Mouse (Mus musculus) neural tube, embryonic 14.5 days (tissue): ENCODE measurements around the gene Meiob. TPM values are rescaled to one million over a fixed set of nuclear protein-coding genes. Genes with fewer than 3 reads are reported as not detected.

ENCODE experiments used
- ATAC-seq: fragments of 200-750 bp; cut with Nextera tagmentation; 2 replicates; pipeline ENCODE4 v1.8.0; 2017; ENCODE audit warnings: low read depth, mild to moderate bottlenecking, moderate TSS enrichment, moderate library complexity
- H3K27ac ChIP-seq: fragments of 300-500 bp; sonication (generic); 2 replicates; pipeline ENCODE4 v1.5.1; 2014; ENCODE audit warnings: low read depth, mild to moderate bottlenecking, control low read depth, low read length, moderate library complexity, mixed read lengths
- H3K27me3 ChIP-seq: fragments of 300-500 bp; sonication (generic); 2 replicates; pipeline ENCODE4 v1.6.1; 2014; ENCODE audit warnings: low read length; ENCODE audit not compliant: control insufficient read depth, insufficient read depth
- H3K36me3 ChIP-seq: fragments of 300-500 bp; sonication (generic); 2 replicates; pipeline ENCODE4 v1.6.1; 2014; ENCODE audit warnings: low read length, mixed read lengths; ENCODE audit not compliant: control insufficient read depth, insufficient read depth
- H3K4me1 ChIP-seq: fragments of 300-500 bp; sonication (generic); 2 replicates; pipeline ENCODE4 v1.6.1; 2014; ENCODE audit warnings: low read length; ENCODE audit not compliant: control insufficient read depth, insufficient read depth
- H3K4me2 ChIP-seq: fragments of 300-500 bp; sonication (generic); 2 replicates; pipeline ENCODE4 v1.6.1; 2014; ENCODE audit warnings: mild to moderate bottlenecking, low read depth, low read length, control low read depth
- H3K4me3 ChIP-seq: fragments of 300-500 bp; sonication (generic); 2 replicates; pipeline ENCODE4 v1.5.1; 2014; ENCODE audit warnings: low read depth, low read length, control low read depth, mixed read lengths
- H3K9ac ChIP-seq: fragments of 300-500 bp; sonication (generic); replicated peaks from 2 replicates; pipeline ENCODE4 v1.6.1; 2014; ENCODE audit warnings: low read depth, mild to moderate bottlenecking, control low read depth, low read length, mixed read lengths
- H3K9me3 ChIP-seq: fragments of 300-500 bp; sonication (generic); 2 replicates; pipeline ENCODE4 v1.6.1; 2016; ENCODE audit warnings: low read length; ENCODE audit not compliant: control insufficient read depth
- WGBS: fragments of 180-500 bp; shearing (Covaris S2); extraction: QIAGEN DNeasy Blood & Tissue Kit; methylation state at CpG from one replicate; pipeline ENCODE4 v1.1.7; 2014; 5-methylcytosine and 5-hydroxymethylcytosine counted together
- polyA plus RNA-seq: library from polyadenylated mRNA; unstranded; fragments of >200 nt; fragmentation: Nextera tagmentation; extraction: Ambion mirVana; gene quantifications from 2 replicates; pipeline ENCODE4 v1.2.1, GENCODE M21; 2014

The Meiob gene
- polyA plus RNA-seq, 1 experiment from 2014 or later = not detected

- Histone ChIP-seq H3K9me3 (no peaks in the 10 kb centered on the region), H3K4me2 (peak within 1 kb of the TSS; percentile 94), H3K4me1 (peaks cover 16% of the 10 kb centered on the region), H3K36me3 (peaks cover 26% of the 10 kb centered on the region), H3K9ac (peak within 1 kb of the TSS; percentile 82), H3K4me3 (peak within 1 kb of the TSS; percentile 89), H3K27me3 (no peaks in the 10 kb centered on the region), H3K27ac (peak within 1 kb of the TSS; percentile 62)
- WGBS = under 1% methylated on average over 69 of the region's 69 CpGs
- peak; percentile 97 for ATAC-seq
Observed at GRCm38 (mm10) chr17:24886134-24886931, 82.2 kb downstream of the Meiob start, which contains the start of the genes Nubp2 and Spsb3. Nubp2 (minus strand) TSS chr17:24886349. Spsb3 (plus strand) TSS chr17:24886643.

GRCm38 (mm10) chr17:24886932-24887271 is 82.8 kb downstream of the Meiob start:
- under 1% methylated on average over 18 of the region's 18 CpGs for WGBS
- ATAC-seq = no peak; the same call in none of the 2 replicates
- peaks cover 16% of the 10 kb centered on the region for H3K4me1 ChIP-seq

GRCm38 (mm10) chr17:24887291-24888080 is 83.4 kb downstream of the Meiob start:
- 65% methylated on average over 18 of the region's 18 CpGs for WGBS
- Histone ChIP-seq H3K36me3 (peaks cover 37% of the 10 kb centered on the region), H3K4me2 (peak overlapping the region; percentile 86), H3K9ac (peak overlapping the region; percentile 82), H3K27ac (no peak overlapping the region), H3K4me3 (peak overlapping the region; percentile 89), H3K9me3 (no peaks in the 10 kb centered on the region), H3K4me1 (peaks cover 16% of the 10 kb centered on the region), H3K27me3 (no peaks in the 10 kb centered on the region)
- ATAC-seq = no peak

More at GRCm38 (mm10) chr17:24886932-24887271, 82.8 kb downstream of the Meiob start:
- H3K27ac ChIP-seq = peak overlapping the region; percentile 62
- H3K27me3 ChIP-seq = no peaks in the 10 kb centered on the region
- peak overlapping the region; percentile 86 for H3K4me2 ChIP-seq
- H3K9ac ChIP-seq = peak overlapping the region; percentile 82
- H3K36me3 ChIP-seq = peaks cover 31% of the 10 kb centered on the region
- H3K4me3 ChIP-seq = peak overlapping the region; percentile 89
- no peaks in the 10 kb centered on the region for H3K9me3 ChIP-seq

GRCm38 (mm10) chr17:24888862-24889261 is 84.8 kb downstream of the Meiob start:
- WGBS = 89% methylated on average over 3 of the region's 3 CpGs
- ATAC-seq = no peak
- Histone ChIP-seq H3K27me3 (no peaks in the 10 kb centered on the region), H3K9me3 (no peaks in the 10 kb centered on the region), H3K4me3 (no peak overlapping the region), H3K27ac (no peak overlapping the region), H3K36me3 (peaks cover 39% of the 10 kb centered on the region), H3K9ac (no peak overlapping the region), H3K4me1 (peaks cover 22% of the 10 kb centered on the region), H3K4me2 (no peak overlapping the region)

Other genes with a start within 250 kb of the Meiob start
- gene Tsc2, start 171.7 kb upstream of the Meiob start, polyA plus RNA-seq = 74.7 and 87.7 TPM in 2 replicates
- 6.8 and 7.3 TPM in 2 replicates for gene Nthl1, start 171.6 kb upstream of the Meiob start, polyA plus RNA-seq
- gene Slc9a3r2, start 154.0 kb upstream of the Meiob start, polyA plus RNA-seq = 49.3 and 52.6 TPM in 2 replicates
- not detected in 2 replicates for gene Npw, start 145.8 kb upstream of the Meiob start, polyA plus RNA-seq
- gene Zfp598, start 134.6 kb upstream of the Meiob start, polyA plus RNA-seq = 22.6 and 24.5 TPM in 2 replicates
- 154 and 196 TPM in 2 replicates for gene Syngr3, start 114.3 kb upstream of the Meiob start, polyA plus RNA-seq
- 37.0 and 40.1 TPM in 2 replicates for gene Gfer, start 108.1 kb upstream of the Meiob start, polyA plus RNA-seq
- 1.3 and 3.3 TPM in 2 replicates for gene Noxo1, start 108.1 kb upstream of the Meiob start, polyA plus RNA-seq
- gene Tbl3, start 96.6 kb upstream of the Meiob start, polyA plus RNA-seq = 59.9 and 70.1 TPM in 2 replicates
- not detected in 2 replicates for gene Rnf151, start 86.2 kb upstream of the Meiob start, polyA plus RNA-seq
- gene Rps2, start 86.2 kb upstream of the Meiob start, polyA plus RNA-seq = 742 and 744 TPM in 2 replicates
- gene Ndufb10, start 79.8 kb upstream of the Meiob start, polyA plus RNA-seq = 296 and 349 TPM in 2 replicates
- 0.20 TPM in 1 of 2 replicates, not detected in the other for gene Rpl3l, start 76.5 kb upstream of the Meiob start, polyA plus RNA-seq
- 21.5 and 27.7 TPM in 2 replicates for gene Msrb1, start 67.6 kb upstream of the Meiob start, polyA plus RNA-seq
- 0.48 TPM in 1 of 2 replicates, not detected in the other for gene Hs3st6, start 51.3 kb upstream of the Meiob start, polyA plus RNA-seq
- 69.1 and 77.2 TPM in 2 replicates for gene Hagh, start 35.9 kb downstream of the Meiob start, polyA plus RNA-seq
- gene Fahd1, start 46.1 kb downstream of the Meiob start, polyA plus RNA-seq = 24.4 and 27.6 TPM in 2 replicates
- not detected in 2 replicates for gene Igfals, start 61.7 kb downstream of the Meiob start, polyA plus RNA-seq
- 69.2 and 75.7 TPM in 2 replicates for gene Nubp2, start 82.1 kb downstream of the Meiob start, polyA plus RNA-seq
- gene Spsb3, start 82.4 kb downstream of the Meiob start, polyA plus RNA-seq = 74.5 and 83.8 TPM in 2 replicates
- gene Eme2, start 90.8 kb downstream of the Meiob start, polyA plus RNA-seq = 21.4 and 23.7 TPM in 2 replicates
- 85.5 and 86.4 TPM in 2 replicates for gene Mrps34, start 90.8 kb downstream of the Meiob start, polyA plus RNA-seq
- gene Nme3, start 92.2 kb downstream of the Meiob start, polyA plus RNA-seq = 98.0 and 115 TPM in 2 replicates
- gene Mapk8ip3, start 132.7 kb downstream of the Meiob start, polyA plus RNA-seq = 88.5 and 93.4 TPM in 2 replicates
- gene Jpt2, start 156.4 kb downstream of the Meiob start, polyA plus RNA-seq = 50.0 and 59.8 TPM in 2 replicates
- gene Cramp1l, start 211.5 kb downstream of the Meiob start, polyA plus RNA-seq = 9.2 and 10.1 TPM in 2 replicates
- 18.5 and 21.9 TPM in 2 replicates for gene Ift140, start 211.8 kb downstream of the Meiob start, polyA plus RNA-seq